Mouse (Mus musculus) T-helper 1 cell (primary cell): Measurements from ENCODE around the gene Hist1h1b.
"Not testable (repeated sequence)": the region's sequence is repeated elsewhere in the genome, so short reads cannot be mapped to it uniquely, and the experiment has no call there.

Experiments used
- in situ Hi-C: fragments of 300-600 bp; cut with MboI, MseI; formaldehyde crosslinking; loops from one replicate; pipeline ENCODE4 v1.15.1; 2025; ENCODE audit warnings: high pct_unique_total_duplicates

Hist1h1b gene

DNA sequence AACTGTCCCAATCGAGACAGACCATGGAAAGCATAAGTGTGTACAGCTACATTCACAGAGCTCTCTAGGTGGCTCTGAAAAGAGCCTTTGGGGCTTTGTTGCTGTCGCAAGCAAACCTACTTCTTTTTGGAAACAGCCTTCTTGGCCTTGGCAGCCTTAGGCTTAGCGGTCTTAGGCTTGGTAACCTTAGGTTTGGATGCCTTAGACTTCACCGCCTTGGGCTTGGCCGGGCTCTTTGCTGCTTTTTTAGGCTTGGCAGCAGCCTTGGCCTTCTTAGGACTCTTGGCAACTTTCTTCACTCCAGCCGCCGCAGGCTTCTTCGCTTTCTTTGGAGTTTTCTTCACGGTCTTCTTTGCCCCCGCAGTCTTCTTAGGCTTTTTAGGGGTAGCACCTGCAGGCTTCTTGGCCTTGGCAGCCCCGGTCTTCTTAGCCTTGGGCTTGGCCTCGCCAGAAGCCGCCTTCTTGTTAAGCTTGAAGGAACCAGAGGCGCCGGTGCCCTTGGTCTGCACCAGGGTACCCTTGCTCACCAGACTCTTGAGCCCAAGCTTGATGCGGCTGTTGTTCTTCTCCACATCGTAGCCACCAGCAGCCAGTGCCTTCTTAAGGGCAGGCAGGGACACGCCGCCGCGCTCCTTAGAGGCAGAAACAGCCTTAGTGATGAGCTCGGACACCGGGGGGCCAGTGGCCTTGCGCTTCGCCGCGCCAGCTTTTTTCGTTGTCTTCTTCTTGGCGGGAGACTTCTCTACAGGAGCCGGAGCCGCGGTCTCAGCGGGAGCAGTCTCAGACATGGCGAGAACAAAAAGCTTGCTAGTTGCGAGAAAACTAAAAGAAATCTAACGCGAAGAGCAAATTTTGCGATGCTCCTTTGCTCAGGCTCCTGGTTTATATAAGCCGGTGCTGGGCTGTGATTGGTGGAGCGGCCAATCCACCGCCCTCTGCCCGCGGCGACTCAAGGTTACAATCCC is at the start of gene Hist1h1b:
TSS of gene Hist1h1b (minus strand) at position 859 of the 965 bp plus-strand sequence.
- in situ Hi-C loops, result loop anchor here (5.0 to 25.0 kb wide), 2 partner anchors 43 to 1982 kb away; partner anchors contain the start of genes Hist1h1a, Hist1h2ab, Hist1h3a and Hist1h3b

DNA sequence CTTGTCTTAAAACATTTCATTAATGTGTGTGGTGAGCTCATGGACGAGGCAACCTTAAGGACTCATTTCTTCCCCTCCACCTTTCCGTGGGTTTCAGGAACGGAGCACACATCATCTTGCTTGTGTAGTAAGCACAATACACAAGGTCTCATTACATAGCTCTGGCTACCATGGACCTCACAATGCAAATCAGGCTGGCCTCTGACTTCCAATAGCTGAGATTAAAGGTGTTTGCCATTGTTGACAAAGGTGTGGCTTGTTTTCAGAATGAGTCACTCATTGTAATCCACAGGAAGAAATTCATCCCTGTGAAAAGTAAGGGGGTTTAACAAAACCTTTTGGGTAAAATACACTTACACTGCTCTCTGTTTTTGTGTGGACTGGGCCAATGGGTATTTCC is 48.1 kb upstream of the Hist1h1b start:
- in situ Hi-C loops, result loop anchor here (10.0 kb wide), 1 partner anchor 906 kb away; no protein-coding TSS in a partner anchor

DNA sequence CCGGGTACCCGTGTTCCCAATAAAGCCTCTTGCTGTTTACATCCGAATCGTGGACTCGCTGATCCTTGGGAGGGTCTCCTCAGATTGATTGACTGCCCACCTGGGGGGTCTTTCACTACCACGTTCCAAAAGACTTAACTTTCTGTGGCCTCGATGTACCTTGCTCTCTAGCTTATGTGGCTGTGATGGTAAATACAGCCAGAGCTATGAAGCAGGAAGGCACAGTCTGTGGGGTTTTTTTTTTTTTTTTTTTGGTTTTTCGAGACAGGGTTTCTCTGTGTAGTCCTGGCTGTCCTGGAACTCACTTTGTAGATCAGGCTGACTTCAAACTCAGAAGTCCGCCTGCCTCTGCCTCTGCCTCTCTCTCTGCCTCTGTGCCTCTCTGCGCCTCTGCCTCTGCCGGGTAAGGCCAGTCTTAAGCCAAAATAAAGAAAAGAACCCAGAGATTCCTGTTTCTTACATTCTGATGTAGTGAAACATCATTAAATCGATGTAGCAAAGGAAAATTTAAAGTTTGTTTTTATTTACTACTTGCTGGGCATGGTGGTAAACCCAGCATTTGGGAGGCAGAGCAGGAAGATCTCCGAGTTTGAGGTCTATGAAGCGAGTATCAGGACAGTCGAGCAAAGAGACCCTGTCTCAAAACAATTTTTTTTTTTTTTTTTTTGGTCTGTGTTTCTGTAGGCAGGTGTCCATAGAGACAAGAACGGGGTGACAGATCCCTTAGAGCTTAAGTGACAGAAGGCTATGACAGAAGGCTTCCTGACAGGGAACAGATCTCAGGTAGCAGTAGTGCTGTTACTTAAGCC is 39.9 kb upstream of the Hist1h1b start:
- in situ Hi-C loops, result loop anchor here (10.0 kb wide), 1 partner anchor 915 kb away; no protein-coding TSS in a partner anchor

DNA sequence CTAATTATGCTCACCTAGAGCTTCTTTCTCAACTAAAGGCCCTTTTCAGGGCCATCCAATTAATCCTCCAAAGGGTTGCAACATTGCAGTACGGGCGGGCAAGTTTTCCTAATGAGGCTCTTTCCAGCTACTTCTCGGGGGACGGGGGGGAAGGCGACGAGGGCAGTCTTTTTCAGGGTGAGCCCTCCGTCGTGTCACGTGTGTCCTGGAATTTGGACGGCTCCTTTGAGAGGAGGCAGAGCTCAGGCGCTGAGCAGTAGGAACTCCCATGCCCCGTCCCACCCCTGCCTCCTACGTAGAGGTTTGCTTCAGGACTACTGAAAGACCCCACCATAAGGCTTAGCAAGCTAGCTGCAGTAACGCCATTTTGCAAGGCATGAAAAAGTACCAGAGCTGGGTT is 31.7 kb upstream of the Hist1h1b start:
- in situ Hi-C loops, result not testable (repeated sequence)

DNA sequence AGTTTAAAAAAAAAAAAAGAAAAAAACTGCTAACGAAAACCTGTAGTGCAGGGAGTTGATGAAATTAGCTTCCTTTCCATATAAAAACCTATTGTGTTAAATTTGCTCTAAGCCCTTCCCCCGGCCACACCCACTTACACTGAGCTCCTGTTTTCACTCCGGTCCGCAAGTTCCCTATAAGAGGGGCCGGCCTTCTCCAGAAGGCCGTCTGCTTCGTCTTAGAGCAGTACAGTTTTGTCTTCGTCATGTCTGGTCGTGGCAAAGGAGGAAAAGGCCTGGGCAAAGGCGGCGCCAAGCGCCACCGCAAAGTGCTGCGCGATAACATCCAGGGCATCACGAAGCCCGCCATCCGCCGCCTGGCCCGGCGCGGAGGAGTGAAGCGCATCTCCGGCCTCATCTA is 31.1 kb upstream of the Hist1h1b start, which contains the start of gene Hist1h4m:
TSS of gene Hist1h4m (plus strand) at position 208 of the 400 bp plus-strand sequence.
- in situ Hi-C loops, result not testable (repeated sequence)

DNA sequence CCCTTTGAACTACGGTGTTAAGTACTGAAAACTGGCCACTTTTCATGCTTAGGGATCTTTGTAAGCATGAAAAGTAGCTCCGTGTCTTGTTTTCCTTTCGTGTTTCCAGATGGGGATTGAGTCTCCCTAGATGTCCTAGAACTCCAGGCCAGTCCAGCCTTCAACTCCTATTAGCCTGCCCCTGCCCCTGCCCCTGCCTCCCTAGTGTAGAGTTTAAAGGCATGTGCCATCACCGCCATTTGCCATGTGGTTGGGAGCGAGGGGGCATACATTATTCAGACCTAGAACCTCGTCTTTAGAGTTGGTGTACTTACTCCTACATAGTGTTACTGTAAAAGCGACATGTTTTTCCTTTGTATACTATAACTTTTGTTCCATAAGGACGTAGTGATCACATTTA is 30.6 kb upstream of the Hist1h1b start:
- in situ Hi-C loops, result not testable (repeated sequence)

DNA sequence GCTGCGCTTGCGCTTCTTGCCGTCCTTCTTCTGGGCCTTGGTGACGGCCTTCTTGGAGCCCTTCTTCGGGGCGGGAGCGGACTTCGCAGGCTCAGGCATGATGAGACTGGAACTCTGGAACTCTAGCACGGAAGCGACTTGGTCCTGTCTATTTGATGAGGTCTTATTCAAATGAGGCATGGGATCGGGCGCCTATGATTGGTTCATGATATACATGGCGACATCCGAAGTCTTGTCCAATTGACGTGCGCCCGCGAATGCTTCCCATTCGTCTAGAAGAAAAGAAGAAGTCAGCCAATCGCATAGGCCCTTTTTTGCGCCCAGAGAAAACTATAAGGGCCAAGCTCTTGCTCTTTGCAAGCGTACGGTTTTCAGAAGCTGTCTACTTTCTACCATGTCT is 29.6 kb upstream of the Hist1h1b start, which contains the start of the genes Hist1h2bq and Hist1h2ao:
TSS of gene Hist1h2bq (minus strand) at position 125 of the 400 bp plus-strand sequence.
TSS of gene Hist1h2ao (plus strand) at position 393 of the 400 bp plus-strand sequence.
- in situ Hi-C loops, result not testable (repeated sequence)

DNA sequence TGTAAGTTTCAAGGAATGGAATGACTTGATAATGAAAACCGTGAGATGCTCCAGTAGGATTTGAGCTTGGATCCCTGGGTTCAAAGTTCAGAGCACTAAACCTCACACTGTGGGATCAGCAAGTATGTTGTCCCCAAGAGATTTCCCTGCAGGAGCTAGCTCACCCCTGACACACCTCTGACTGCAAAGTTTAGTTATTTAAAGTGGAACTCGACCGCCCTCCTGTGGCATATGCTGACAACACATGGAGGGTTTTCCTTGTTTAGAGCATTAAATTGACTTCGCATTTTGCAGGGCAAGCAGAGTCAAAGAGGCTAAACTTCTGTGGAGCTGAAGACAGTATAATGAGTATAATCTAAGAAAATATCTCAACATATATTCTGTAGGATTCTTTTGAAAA is 22.6 kb upstream of the Hist1h1b start:
- in situ Hi-C loops, result not testable (repeated sequence)

DNA sequence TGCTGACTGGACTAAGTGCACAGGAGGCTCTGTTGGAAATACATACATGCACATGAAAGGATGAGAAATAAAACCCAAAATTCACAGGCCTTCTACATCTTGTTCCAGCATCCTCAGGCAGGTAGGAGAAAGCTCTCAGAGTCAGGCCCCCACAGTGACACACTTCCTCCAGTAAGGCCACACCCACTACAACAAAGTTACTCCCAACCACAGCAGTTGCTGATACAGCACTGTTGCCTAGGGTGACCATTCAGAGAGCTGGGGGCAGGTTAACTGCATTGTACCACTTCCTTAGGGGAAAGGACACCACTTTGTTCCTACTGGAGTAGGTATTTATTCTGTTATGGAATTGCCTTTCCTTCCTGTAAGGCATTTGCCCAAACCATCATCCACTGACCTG is 16.7 kb upstream of the Hist1h1b start:
- in situ Hi-C loops, result loop anchor here (5.0 to 25.0 kb wide), 2 partner anchors 50 to 1965 kb away; partner anchors contain the start of genes Hist1h1a, Hist1h2ab, Hist1h3a and Hist1h3b

DNA sequence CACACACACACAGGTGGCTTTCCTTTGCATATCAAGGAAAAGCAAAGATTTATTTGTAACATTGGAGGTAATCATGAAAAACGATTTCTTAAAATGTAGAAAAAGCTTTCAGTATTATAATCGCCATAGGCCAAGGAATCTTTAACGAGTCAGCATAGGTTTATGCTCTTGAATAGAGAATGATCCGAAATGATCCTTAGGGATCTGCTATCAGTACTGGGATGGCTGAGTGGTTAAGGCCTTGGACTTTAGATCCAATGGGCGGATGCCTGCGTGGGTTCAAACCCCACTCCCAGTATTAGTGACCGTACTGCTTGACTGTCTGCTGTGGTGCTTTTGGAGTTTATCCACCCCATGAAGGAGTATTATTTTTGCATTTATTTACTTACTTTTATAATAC is 15.2 kb upstream of the Hist1h1b start:
- in situ Hi-C loops, result loop anchor here (5.0 to 25.0 kb wide), 2 partner anchors 52 to 1967 kb away; partner anchors contain the start of genes Hist1h1a, Hist1h2ab, Hist1h3a and Hist1h3b

DNA sequence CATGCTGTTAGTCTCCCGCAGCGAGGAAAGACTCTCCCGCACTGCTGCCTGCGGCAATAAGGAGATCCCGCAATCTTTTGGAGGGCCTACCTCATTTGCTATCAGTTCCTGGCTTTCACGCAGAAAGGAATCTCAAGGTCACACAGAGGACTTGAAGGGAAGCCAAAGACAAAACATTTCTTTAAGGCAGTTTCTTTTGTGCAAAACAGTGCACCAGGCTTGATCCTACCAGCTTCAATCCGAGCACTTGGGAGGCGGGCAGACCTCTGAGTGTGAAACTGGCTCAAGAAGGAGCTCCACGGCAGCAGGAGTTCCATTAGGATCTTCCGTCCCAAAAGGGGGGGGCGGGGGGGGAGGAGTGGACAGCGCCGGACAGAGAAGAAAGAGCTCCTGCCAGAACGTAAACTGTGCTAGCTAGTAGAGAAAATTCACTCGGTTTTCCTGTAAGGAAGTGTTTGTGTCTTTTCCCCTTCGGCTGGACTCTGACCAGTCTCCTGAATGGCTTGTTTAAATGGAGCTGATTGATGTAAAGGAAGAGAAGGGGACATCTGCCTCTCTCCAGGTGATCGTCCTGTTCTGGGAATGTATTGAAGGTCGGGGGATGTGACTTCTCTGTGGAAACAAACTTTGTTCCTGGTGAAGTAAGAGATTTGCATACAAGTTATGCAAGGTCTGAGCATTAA is 10.3 kb upstream of the Hist1h1b start:
- in situ Hi-C loops, result loop anchor here (25.0 kb wide), 1 partner anchor 1972 kb away; the partner anchor contains the start of genes Hist1h1a, Hist1h2ab, Hist1h3a and Hist1h3b

DNA sequence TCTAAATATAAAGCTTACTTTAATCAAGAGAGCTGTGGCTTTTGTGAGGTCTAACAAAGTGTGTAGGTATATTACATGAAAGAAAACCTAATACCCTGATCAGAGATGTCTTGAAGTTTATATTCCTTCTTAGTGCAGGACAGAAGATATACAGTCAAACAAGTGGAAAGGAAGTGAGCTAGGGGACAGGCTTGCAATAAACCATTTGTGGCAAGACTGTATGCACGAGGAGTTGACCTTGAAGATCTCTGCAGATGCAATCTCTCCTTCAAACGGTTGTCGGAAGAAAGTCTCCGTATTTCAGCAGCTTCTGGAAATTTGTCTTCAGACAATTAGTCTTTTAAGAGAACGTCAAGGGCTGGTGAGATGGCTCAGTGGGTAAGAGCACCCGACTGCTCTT is 9.5 kb upstream of the Hist1h1b start:
- in situ Hi-C loops, result loop anchor here (25.0 kb wide), 1 partner anchor 1972 kb away; the partner anchor contains the start of genes Hist1h1a, Hist1h2ab, Hist1h3a and Hist1h3b

DNA sequence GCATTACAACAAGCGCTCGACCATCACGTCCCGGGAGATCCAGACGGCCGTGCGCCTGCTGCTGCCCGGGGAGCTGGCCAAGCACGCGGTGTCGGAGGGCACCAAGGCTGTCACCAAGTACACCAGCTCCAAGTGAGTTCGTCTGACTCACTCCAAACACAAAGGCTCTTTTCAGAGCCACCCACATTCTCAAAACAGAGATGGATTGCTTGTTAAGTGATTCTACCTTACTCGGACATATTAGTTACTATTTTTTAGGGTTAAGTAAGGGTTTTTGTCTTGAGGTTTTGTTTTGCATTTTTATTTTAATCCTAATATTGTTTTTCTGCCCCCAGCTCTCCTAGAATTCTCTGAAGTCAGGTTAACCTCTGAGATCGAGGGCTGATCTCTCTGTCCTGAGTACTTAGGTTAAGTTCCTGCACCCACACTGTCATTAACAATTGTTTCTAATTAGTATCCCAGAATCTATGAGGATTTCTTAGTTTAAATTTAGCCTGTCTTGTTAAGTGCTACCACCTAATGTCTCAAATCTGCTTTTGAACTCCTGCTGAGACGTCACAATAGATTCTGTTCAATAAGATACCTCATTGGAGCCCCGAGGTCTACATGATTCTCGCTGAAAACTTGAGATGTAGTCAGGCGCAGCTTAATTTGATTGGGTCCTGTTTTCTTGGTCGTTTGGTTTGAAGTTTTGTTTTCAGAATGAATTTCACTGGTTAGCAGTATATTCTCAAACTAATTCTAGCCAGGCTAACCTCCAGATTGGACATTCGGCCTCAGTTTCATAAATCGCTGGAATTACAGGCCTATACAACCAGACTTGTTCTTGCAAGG is 7.6 kb upstream of the Hist1h1b start:
- in situ Hi-C loops, result loop anchor here (25.0 kb wide), 1 partner anchor 1974 kb away; the partner anchor contains the start of genes Hist1h1a, Hist1h2ab, Hist1h3a and Hist1h3b

DNA sequence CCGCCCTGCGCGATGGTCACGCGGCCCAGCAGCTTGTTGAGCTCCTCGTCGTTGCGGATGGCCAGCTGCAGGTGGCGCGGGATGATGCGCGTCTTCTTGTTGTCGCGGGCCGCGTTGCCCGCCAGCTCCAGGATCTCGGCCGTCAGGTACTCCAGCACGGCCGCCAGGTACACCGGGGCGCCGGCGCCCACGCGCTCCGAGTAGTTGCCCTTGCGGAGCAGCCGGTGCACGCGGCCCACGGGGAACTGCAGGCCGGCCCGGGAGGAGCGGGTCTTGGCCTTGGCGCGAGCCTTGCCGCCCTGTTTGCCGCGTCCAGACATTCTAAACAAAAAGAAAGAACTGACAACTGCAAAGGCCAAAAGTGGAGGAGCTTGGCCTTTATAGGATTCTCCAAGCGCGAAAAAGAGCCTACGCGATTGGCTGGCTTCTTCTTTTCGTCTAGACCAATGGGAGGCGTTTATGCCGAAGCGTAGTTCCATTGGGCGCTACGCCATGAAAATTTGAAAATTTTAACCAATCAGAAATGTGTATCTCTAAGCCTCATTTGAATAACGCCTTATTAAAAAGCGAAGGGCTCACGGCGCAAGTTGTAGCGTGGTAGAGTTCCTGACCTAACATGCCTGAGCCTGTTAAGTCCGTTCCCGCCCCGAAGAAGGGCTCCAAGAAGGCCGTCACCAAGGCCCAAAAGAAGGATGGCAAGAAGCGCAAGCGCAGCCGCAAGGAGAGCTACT is 6.6 kb upstream of the Hist1h1b start, which contains the start of the genes Hist1h2an and Hist1h2bp:
TSS of gene Hist1h2an (minus strand) at position 320 of the 731 bp plus-strand sequence.
TSS of gene Hist1h2bp (plus strand) at position 563 of the 731 bp plus-strand sequence.
- in situ Hi-C loops, result loop anchor here (25.0 kb wide), 1 partner anchor 1975 kb away; the partner anchor contains the start of genes Hist1h1a, Hist1h2ab, Hist1h3a and Hist1h3b

DNA sequence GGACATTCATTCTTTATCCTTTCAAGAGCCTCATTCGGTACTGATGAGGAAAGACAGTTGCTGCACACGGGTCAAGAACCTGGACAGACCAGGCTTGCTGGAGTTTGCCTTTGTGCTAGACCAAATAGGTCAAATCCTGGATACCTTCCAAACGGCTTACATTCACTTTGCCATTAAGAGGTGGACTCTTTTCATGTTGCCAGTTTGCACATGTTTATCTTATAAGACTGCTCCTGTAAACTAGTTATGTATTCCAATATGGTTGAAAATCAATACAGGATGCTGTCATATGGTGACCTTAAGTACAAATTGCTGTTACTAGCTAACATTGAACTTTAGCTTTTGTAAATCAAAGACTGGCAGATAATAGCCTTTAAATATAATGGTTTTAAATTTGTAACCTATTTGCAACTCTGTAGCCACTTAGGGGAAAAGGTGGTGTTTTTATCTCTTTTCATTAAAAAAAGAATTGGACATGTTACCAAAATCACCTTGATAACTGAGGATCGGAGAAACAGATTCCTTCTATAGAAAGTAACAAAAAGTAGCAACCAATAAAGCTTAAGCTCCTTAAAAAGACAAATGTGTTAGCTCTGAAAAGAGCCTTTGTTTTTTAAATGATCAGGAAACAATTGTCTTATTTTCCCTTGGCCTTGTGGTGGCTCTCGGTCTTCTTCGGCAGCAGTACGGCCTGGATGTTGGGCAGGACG is 5.9 kb upstream of the Hist1h1b start:
- in situ Hi-C loops, result loop anchor here (25.0 kb wide), 1 partner anchor 1976 kb away; the partner anchor contains the start of genes Hist1h1a, Hist1h2ab, Hist1h3a and Hist1h3b

DNA sequence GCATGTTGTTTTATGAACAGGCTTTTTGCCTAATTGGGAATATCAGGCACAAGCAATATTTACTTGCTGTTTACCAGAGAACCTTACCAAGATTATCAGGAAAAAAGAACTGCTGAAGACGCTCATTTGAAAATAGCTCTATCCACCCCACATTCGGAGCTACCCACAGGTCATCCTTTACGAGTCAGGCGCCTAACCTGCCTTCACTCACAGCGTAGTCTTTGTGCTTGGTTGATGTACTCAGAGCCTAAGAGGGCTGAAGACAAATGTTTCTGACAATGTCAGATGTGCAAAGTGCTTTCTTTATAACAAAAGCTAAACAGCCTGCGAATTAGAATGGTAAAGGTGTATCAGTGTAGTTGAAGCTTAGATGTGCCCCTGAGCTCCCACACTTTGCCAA is 3.9 kb upstream of the Hist1h1b start:
- in situ Hi-C loops, result loop anchor here (5.0 to 25.0 kb wide), 2 partner anchors 47 to 1978 kb away; partner anchors contain the start of genes Hist1h1a, Hist1h2ab, Hist1h3a and Hist1h3b

DNA sequence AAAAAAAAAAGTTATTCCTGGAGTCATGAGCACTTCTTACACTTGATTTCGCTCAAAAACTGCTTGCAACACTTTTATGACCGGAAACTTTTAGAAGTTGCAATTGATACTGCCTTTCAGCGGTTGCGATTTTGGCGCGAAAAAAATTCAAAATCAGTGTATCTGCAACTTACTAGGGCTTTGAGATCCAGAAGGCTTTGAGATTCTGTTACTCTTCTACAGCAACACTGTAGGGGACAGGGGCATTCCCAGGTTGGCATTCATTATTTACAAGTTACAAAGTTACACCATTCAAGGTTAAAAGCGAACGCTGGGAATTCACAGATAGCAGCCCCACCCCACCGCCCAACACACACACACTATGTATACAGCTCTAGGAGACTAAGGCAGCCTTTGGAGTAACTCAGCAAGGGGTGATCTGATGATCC is 3.3 kb upstream of the Hist1h1b start:
- in situ Hi-C loops, result loop anchor here (5.0 to 25.0 kb wide), 2 partner anchors 46 to 1979 kb away; partner anchors contain the start of genes Hist1h1a, Hist1h2ab, Hist1h3a and Hist1h3b
